Mouse (Mus musculus): ENCODE data around the gene Mrpl14. TPM values are rescaled to one million over a fixed set of nuclear protein-coding genes. Genes with fewer than 3 reads are reported as not detected.

Mrpl14 gene
- polyA plus RNA-seq, 1 experiment from 2014 or later = 122 TPM

GRCm38 (mm10) chr17:45692159-45692558 lies 6.0 kb downstream of the Mrpl14 start:
- no peak overlapping the region for H3K27ac ChIP-seq
- peaks cover 7% of the 10 kb centered on the region for H3K36me3 ChIP-seq
- H3K9me3 ChIP-seq = no peaks in the 10 kb centered on the region
- no peaks in the 10 kb centered on the region for H3K27me3 ChIP-seq
- no peak for ATAC-seq (ENCODE audit: low FRiP score)
- H3K4me1 ChIP-seq (replicated peaks) = peaks cover 8% of the 10 kb centered on the region
- 87% methylated on average over 5 of the region's 5 CpGs for WGBS
- H3K9ac ChIP-seq = no peak overlapping the region
- H3K4me3 ChIP-seq = no peak overlapping the region
- H3K4me2 ChIP-seq = no peak overlapping the region

GRCm38 (mm10) chr17:45693812-45694565 lies 7.9 kb downstream of the Mrpl14 start:
- Histone ChIP-seq H3K27ac (no peak overlapping the region), H3K9me3 (no peaks in the 10 kb centered on the region), H3K4me1 (replicated peaks) (no peaks in the 10 kb centered on the region), H3K9ac (peak overlapping the region; percentile 8; the same call in 1 of the 2 replicates), H3K4me2 (no peak overlapping the region), H3K27me3 (no peaks in the 10 kb centered on the region), H3K4me3 (no peak overlapping the region), H3K36me3 (peaks cover 20% of the 10 kb centered on the region)
- ATAC-seq (ENCODE audit: low FRiP score) = no peak
- 89% methylated on average over 18 of the region's 18 CpGs for WGBS

DNA sequence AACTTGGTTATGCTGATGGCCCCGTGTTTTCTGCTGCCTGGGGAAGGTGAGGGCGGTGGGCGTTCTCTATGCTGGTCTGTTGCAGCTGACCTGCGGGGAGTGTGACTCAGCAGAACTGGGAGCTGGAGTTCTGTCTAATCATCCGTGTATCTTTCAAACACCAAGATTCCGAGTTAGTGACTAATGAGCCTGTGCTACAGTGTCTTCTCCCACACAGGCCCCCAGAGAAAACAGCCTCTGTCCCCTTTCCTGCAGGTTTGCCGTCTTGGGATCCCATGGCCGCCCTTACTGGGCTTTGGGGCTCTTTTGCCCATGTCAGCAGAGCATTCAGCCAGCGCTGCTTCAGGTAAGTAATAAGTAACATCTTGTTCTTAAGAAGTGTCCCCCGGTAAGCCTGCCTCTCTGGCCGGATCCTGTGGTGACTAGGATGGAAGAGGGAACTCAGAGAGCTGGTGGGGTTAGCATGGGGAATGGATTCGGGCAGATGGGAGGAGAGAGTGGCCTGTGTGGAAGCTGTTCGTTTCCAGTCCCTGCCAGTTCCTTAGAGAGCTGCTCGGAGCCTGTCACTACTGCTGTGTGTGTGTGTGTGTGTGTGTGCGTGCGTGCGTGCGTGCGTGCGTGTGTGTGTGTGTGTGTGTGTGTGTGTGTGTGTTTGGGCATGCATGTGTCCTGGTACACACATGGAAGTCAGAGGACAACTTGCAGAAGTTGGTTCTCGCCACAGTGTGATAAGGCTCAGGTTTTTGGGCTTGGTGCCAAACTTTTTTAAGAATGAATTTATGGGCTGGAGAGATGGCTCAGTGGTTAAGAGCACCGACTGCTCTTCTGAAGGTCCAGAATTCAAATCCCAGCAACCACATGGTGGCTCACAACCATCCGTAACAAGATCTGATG lies 9.4 kb downstream of the Mrpl14 start:
- Histone ChIP-seq H3K4me1 (replicated peaks) (0 out of 2 replicates have a peak, but pooled peaks cover 5% of the 10 kb centered on the region), H3K27me3 (no peaks in the 10 kb centered on the region), H3K27ac (no peak overlapping the region), H3K4me2 (no peak overlapping the region), H3K4me3 (no peak overlapping the region), H3K9me3 (no peaks in the 10 kb centered on the region), H3K36me3 (peaks cover 23% of the 10 kb centered on the region), H3K9ac (no peak overlapping the region)
- no peak for ATAC-seq (ENCODE audit: low FRiP score)
- WGBS = 81% methylated on average over 23 of the region's 23 CpGs

GRCm38 (mm10) chr17:45696981-45697380 lies 10.9 kb downstream of the Mrpl14 start:
- no peak for ATAC-seq (ENCODE audit: low FRiP score)
- Histone ChIP-seq H3K4me1 (replicated peaks) (0 out of 2 replicates have a peak, but pooled peaks cover 8% of the 10 kb centered on the region), H3K9ac (no peak overlapping the region), H3K36me3 (peaks cover 23% of the 10 kb centered on the region), H3K4me3 (no peak overlapping the region), H3K27me3 (no peaks in the 10 kb centered on the region), H3K27ac (no peak overlapping the region), H3K9me3 (no peaks in the 10 kb centered on the region), H3K4me2 (no peak overlapping the region)
- 94% methylated on average over 9 of the region's 9 CpGs for WGBS

- H3K4me1 ChIP-seq (replicated peaks) = 0 out of 2 replicates have a peak, but pooled peaks cover 8% of the 10 kb centered on the region
- ATAC-seq (ENCODE audit: low FRiP score) = no peak
- H3K4me3 ChIP-seq = no peak overlapping the region
- WGBS = 90% methylated on average over 6 of the region's 6 CpGs
- no peaks in the 10 kb centered on the region for H3K9me3 ChIP-seq
- no peak overlapping the region for H3K27ac ChIP-seq
- H3K36me3 ChIP-seq = peaks cover 23% of the 10 kb centered on the region
- no peaks in the 10 kb centered on the region for H3K27me3 ChIP-seq
- no peak overlapping the region for H3K4me2 ChIP-seq
- H3K9ac ChIP-seq = no peak overlapping the region
Measured at GRCm38 (mm10) chr17:45698368-45698767, 12.2 kb downstream of the Mrpl14 start.

DNA sequence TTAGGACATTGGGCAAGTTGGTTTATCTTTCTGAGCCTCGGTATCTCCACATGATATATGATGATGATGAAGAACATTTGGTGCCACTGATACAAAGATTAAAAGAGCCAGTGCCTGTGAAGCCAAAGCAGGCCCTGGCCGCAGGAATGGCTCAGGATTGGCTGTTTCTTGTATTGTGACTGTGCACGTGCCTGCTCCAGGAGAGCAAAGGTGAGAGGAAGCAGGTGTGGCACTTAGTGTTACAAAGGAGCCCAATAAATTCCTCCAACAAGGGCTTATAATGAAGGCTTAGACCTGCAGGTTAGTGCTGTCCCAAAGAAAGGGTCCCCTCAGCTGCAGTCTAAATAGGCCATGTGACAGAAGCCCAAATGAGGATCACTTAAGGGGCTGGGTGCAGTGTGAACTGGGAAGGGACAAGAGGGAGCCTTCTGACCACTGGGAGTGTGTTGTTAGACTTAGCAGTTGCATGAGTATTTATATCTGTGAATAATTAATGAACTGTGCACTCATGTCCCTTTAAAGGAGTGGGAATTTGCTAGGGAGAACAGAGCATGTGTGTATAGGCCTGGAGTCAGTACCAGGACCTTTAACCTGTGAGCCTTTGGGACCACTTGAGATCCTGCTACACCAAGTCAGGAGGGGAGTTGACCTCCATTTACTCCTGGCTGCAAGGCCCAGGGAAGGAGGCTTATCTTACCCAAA lies 13.1 kb downstream of the Mrpl14 start:
- Histone ChIP-seq H3K36me3 (peaks cover 23% of the 10 kb centered on the region), H3K27ac (no peak overlapping the region), H3K9me3 (no peaks in the 10 kb centered on the region), H3K9ac (no peak overlapping the region), H3K4me3 (no peak overlapping the region), H3K4me2 (no peak overlapping the region), H3K27me3 (no peaks in the 10 kb centered on the region), H3K4me1 (replicated peaks) (0 out of 2 replicates have a peak, but pooled peaks cover 8% of the 10 kb centered on the region)
- no peak for ATAC-seq (ENCODE audit: low FRiP score)
- WGBS = 94% methylated on average over 3 of the region's 3 CpGs

DNA sequence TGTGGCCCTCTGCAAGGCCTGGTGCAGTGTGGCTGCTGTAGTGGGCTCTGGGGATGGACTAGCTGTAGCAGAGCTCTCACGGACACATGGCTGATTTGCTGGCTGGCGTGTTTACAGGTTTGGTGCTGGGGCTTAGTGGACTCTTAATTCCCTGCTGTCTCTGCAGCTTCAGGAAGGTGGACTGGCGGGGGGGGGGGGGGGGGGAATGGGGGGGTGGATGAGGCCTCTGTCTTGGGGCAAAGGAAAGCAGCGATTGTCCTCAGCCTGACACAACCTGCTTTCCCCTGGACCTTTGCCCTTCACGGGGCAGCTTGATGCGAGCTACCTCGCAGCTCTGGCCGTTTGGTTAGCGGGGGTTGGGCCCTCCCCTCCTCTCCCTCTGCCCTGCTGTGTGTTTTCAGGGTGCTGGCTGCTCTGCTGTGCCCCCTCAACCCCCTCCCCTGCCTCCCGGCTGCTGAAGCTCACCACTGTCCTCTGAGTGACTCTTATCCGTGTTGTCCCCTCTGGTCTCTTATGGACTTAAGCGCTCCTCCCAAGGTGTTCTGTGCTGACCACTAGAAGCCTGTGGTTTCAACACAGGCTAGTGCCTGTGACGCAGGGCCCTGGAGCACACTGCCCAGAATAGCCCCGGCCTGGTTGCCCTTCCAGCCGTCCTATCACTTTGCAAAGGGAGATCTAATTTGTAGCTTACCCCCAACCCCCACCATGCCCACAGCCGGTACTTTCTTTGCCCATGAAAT lies 14.5 kb downstream of the Mrpl14 start:
- no peak for ATAC-seq (ENCODE audit: low FRiP score)
- Histone ChIP-seq H3K4me1 (replicated peaks) (0 out of 2 replicates have a peak, but pooled peaks cover 8% of the 10 kb centered on the region), H3K4me2 (no peak overlapping the region), H3K9ac (peak overlapping the region; percentile 47), H3K27ac (no peak overlapping the region; the same call in 1 of the 2 replicates), H3K36me3 (peaks cover 23% of the 10 kb centered on the region), H3K9me3 (no peaks in the 10 kb centered on the region), H3K4me3 (no peak overlapping the region), H3K27me3 (no peaks in the 10 kb centered on the region)
- WGBS = 63% methylated on average over 9 of the region's 16 CpGs

DNA sequence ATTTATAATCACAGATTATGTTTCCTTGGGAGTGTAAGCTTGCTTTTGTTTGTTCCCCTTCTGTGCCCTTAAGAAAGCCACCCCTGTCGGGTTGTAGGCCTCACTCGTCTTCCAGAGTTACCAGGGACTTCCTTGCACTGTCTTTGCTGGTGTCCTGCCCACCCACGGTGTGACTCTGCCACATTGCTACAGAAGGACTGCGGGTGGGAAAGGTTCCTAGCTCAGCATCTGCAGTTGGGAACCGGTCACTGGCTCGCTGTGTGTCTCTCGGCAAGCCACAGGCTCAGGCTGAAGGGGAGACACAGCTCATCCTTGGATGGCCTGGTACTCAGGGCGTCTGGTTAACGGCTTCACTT lies 15.1 kb downstream of the Mrpl14 start:
- 77% methylated on average over 9 of the region's 9 CpGs for WGBS

DNA sequence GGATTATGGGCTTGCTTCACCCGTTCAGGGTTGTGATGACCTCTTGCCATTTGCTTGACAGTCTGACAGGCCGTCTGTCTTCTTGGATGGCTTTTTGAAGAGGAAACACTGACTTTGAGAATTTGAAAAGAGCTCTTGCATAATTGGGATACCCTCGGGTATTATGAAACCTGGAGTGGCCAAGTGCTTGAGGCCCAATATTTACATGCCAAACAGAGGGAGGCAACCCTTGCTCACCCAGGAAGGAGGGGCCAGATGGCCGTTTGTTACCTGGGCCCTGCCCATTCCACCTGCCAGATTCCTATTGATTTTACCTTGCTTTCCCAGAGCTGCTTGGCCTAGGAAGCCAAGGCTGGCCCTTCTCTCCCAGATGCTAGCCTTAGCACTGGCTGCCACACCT lies 16.1 kb downstream of the Mrpl14 start:
- WGBS = 54% methylated on average over 4 of the region's 4 CpGs
- H3K36me3 ChIP-seq = peaks cover 16% of the 10 kb centered on the region
- H3K27ac ChIP-seq = no peak overlapping the region
- no peak for ATAC-seq (ENCODE audit: low FRiP score)
- no peaks in the 10 kb centered on the region for H3K9me3 ChIP-seq
- no peak overlapping the region for H3K4me2 ChIP-seq
- no peaks in the 10 kb centered on the region for H3K27me3 ChIP-seq
- H3K9ac ChIP-seq = no peak overlapping the region
- H3K4me1 ChIP-seq (replicated peaks) = 0 out of 2 replicates have a peak, but pooled peaks cover 8% of the 10 kb centered on the region
- H3K4me3 ChIP-seq = no peak overlapping the region

More for the DNA sequence above, 15.1 kb downstream of the Mrpl14 start:
- no peak overlapping the region for H3K27ac ChIP-seq
- no peaks in the 10 kb centered on the region for H3K27me3 ChIP-seq
- no peak overlapping the region for H3K9ac ChIP-seq
- no peak for ATAC-seq (ENCODE audit: low FRiP score)
- H3K9me3 ChIP-seq = no peaks in the 10 kb centered on the region
- H3K4me1 ChIP-seq (replicated peaks) = 0 out of 2 replicates have a peak, but pooled peaks cover 8% of the 10 kb centered on the region
- peaks cover 23% of the 10 kb centered on the region for H3K36me3 ChIP-seq
- H3K4me3 ChIP-seq = no peak overlapping the region
- H3K4me2 ChIP-seq = no peak overlapping the region

GRCm38 (mm10) chr17:45703187-45703586 lies 17.1 kb downstream of the Mrpl14 start:
- WGBS = 66% methylated on average over 7 of the region's 7 CpGs
- no peaks in the 10 kb centered on the region for H3K27me3 ChIP-seq
- H3K27ac ChIP-seq = no peak overlapping the region
- ATAC-seq (ENCODE audit: low FRiP score) = no peak
- 0 out of 2 replicates have a peak, but pooled peaks cover 8% of the 10 kb centered on the region for H3K4me1 ChIP-seq (replicated peaks)
- no peak overlapping the region for H3K4me3 ChIP-seq
- H3K4me2 ChIP-seq = no peak overlapping the region
- H3K36me3 ChIP-seq = peaks cover 9% of the 10 kb centered on the region
- H3K9me3 ChIP-seq = no peaks in the 10 kb centered on the region
- no peak overlapping the region for H3K9ac ChIP-seq

- Histone ChIP-seq H3K4me2 (no peak overlapping the region), H3K27ac (no peak overlapping the region), H3K9me3 (no peaks in the 10 kb centered on the region), H3K27me3 (no peaks in the 10 kb centered on the region), H3K4me3 (no peak overlapping the region), H3K9ac (no peak overlapping the region), H3K4me1 (replicated peaks) (no peaks in the 10 kb centered on the region), H3K36me3 (no peaks in the 10 kb centered on the region)
- WGBS = 72% methylated on average over 5 of the region's 5 CpGs
- ATAC-seq (ENCODE audit: low FRiP score) = no peak
Measured at GRCm38 (mm10) chr17:45706796-45707195, 20.7 kb downstream of the Mrpl14 start.

Data from hindbrain, embryonic 13.5 days (tissue).